Mouse (Mus musculus) limb, embryonic 11.5 days (tissue): ENCODE results near the gene Dock2. TPM values are rescaled to one million over a fixed set of nuclear protein-coding genes. Genes with fewer than 3 reads are reported as not detected.

Experiments
- ATAC-seq: fragments of 200-750 bp; cut with Nextera tagmentation; 2 replicates; pipeline ENCODE4 v1.8.0; 2017; ENCODE audit warnings: low read depth; ENCODE audit not compliant: insufficient number of reproducible peaks, low FRiP score, low TSS enrichment
- DNase-seq: peaks from one replicate; pipeline ENCODE4 v3.0.0-alpha.2; 2015; ENCODE audit warnings: low spot score
- H3K27ac ChIP-seq: fragments of 300-500 bp; sonication (generic); replicated peaks from 2 replicates; pipeline ENCODE4 v1.5.1; 2014; ENCODE audit warnings: low read depth, mild to moderate bottlenecking, low read length
- H3K27me3 ChIP-seq: fragments of 300-500 bp; sonication (generic); 2 replicates; pipeline ENCODE4 v1.6.1; 2014; ENCODE audit warnings: mild to moderate bottlenecking, low read length, mixed read lengths; ENCODE audit not compliant: control insufficient read depth, insufficient read depth
- H3K36me3 ChIP-seq: fragments of 300-500 bp; sonication (generic); 2 replicates; pipeline ENCODE4 v1.6.1; 2014; ENCODE audit warnings: mild to moderate bottlenecking, low read length, moderate library complexity, mixed read lengths; ENCODE audit not compliant: control insufficient read depth, insufficient read depth
- H3K4me1 ChIP-seq: fragments of 300-500 bp; sonication (generic); 2 replicates; pipeline ENCODE4 v1.6.1; 2014; ENCODE audit warnings: low read length, mixed read lengths; ENCODE audit not compliant: control insufficient read depth, insufficient read depth
- H3K4me2 ChIP-seq: fragments of 300-500 bp; sonication (generic); 2 replicates; pipeline ENCODE4 v1.6.1; 2014; ENCODE audit warnings: low read depth, mild to moderate bottlenecking, moderate library complexity; ENCODE audit not compliant: severe bottlenecking
- H3K4me3 ChIP-seq: fragments of 300-500 bp; sonication (generic); 2 replicates; pipeline ENCODE4 v1.5.1; 2014; ENCODE audit warnings: low read depth, low read length
- H3K9ac ChIP-seq: fragments of 300-500 bp; sonication (generic); 2 replicates; pipeline ENCODE4 v1.6.1; 2014; ENCODE audit warnings: mild to moderate bottlenecking, low read length
- H3K9me3 ChIP-seq: fragments of 300-500 bp; sonication (generic); 2 replicates; pipeline ENCODE4 v1.6.1; 2016; ENCODE audit warnings: low read length; ENCODE audit not compliant: control insufficient read depth
- WGBS: fragments of 180-500 bp; shearing (Covaris S2); extraction: QIAGEN DNeasy Blood & Tissue Kit; methylation state at CpG from one replicate; pipeline ENCODE4 v1.1.7; 2014; 5-methylcytosine and 5-hydroxymethylcytosine counted together
- polyA plus RNA-seq: library from polyadenylated mRNA; unstranded; fragments of >200 nt; fragmentation: Nextera tagmentation; extraction: Ambion mirVana; gene quantifications from 2 replicates; pipeline ENCODE4 v1.2.1, GENCODE M21; 2014

The Dock2 gene
- polyA plus RNA-seq, 1 experiment from 2014 or later: 0.25 TPM

DNA sequence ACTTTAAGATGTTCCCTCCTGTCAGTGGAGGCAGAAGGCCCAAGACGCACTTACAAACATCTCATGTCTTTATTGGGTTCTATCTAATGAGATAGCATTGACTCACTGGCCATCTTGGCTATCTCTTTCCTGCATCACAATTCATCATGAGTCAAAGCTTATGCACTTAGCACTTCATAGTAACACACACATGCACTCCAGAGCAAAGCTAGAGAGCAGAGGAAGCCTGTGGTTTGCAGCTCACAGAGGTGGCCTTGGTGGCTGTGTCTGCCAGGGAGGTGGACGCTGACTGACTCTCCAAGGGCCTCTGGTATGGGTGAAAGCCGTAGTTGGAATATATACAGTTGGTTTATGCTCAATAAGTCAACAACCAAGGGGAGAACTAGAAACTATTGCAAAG, 387.9 kb downstream of the Dock2 start:
- Histone ChIP-seq H3K36me3 (no peaks in the 10 kb centered on the region), H3K4me1 (no peaks in the 10 kb centered on the region), H3K4me3 (no peak overlapping the region), H3K9me3 (no peaks in the 10 kb centered on the region), H3K4me2 (no peak overlapping the region), H3K9ac (no peak overlapping the region), H3K27me3 (no peaks in the 10 kb centered on the region), H3K27ac (no peak overlapping the region)
- 87% methylated on average over 3 of the region's 3 CpGs for WGBS
- ATAC-seq (no peak), DNase-seq (no peak)

DNA sequence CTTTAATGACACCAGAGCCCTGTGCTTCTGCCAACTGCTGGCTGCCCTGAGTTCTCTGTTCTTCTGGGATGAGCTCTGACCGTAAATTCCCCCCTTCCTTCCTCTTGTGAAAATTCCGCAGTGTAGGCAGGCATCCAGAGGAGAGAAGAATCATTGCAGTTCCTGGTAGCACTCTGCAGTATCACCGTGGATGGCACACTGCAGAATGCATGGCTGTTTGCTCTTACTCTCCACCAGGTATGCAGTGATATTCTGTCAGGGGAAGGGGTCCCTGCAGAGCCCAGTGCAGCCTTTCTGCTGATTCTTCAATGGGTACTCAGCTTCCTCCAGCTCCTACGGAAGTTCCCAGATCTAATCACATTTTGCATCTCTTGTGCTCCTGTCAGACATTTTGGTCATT, 391.6 kb downstream of the Dock2 start:
- 47% methylated on average over 4 of the region's 4 CpGs for WGBS
- no peak overlapping the region for H3K4me2 ChIP-seq
- no peak overlapping the region for H3K9ac ChIP-seq
- H3K36me3 ChIP-seq: no peaks in the 10 kb centered on the region
- H3K27ac ChIP-seq: no peak overlapping the region
- no peak overlapping the region for H3K4me3 ChIP-seq
- H3K27me3 ChIP-seq: no peaks in the 10 kb centered on the region
- H3K4me1 ChIP-seq: no peaks in the 10 kb centered on the region
- no peaks in the 10 kb centered on the region for H3K9me3 ChIP-seq
- no peak for DNase-seq
- no peak for ATAC-seq

GRCm38 (mm10) chr11:34389261-34390116, 394.2 kb downstream of the Dock2 start:
- no peak for DNase-seq
- no peaks in the 10 kb centered on the region for H3K9me3 ChIP-seq
- H3K4me3 ChIP-seq: no peak overlapping the region
- H3K27ac ChIP-seq: no peak overlapping the region
- 83% methylated on average over 6 of the region's 6 CpGs for WGBS
- H3K9ac ChIP-seq: no peak overlapping the region
- no peaks in the 10 kb centered on the region for H3K36me3 ChIP-seq
- no peaks in the 10 kb centered on the region for H3K27me3 ChIP-seq
- H3K4me2 ChIP-seq: no peak overlapping the region
- no peaks in the 10 kb centered on the region for H3K4me1 ChIP-seq
- ATAC-seq: no peak

- Histone ChIP-seq H3K4me1 (peaks cover 1% of the 10 kb centered on the region), H3K4me2 (no peak overlapping the region), H3K27me3 (no peaks in the 10 kb centered on the region), H3K9ac (no peak overlapping the region), H3K36me3 (no peaks in the 10 kb centered on the region), H3K4me3 (no peak overlapping the region), H3K27ac (no peak overlapping the region), H3K9me3 (no peaks in the 10 kb centered on the region)
- WGBS: 73% methylated on average over 1 of the region's 1 CpGs
- no peak for ATAC-seq
- DNase-seq: no peak
These were observed 398.5 kb downstream of the Dock2 start for GRCm38 (mm10) chr11:34385001-34385688.

- Histone ChIP-seq H3K9ac (no peak overlapping the region), H3K4me1 (peaks cover 6% of the 10 kb centered on the region), H3K4me3 (no peak overlapping the region), H3K27ac (no peak overlapping the region), H3K27me3 (no peaks in the 10 kb centered on the region), H3K4me2 (no peak overlapping the region), H3K9me3 (no peaks in the 10 kb centered on the region), H3K36me3 (no peaks in the 10 kb centered on the region)
- ATAC-seq (no peak), DNase-seq (no peak)
- 69% methylated on average over 4 of the region's 4 CpGs for WGBS
These were observed 399.5 kb downstream of the Dock2 start for GRCm38 (mm10) chr11:34384178-34384577.

DNA sequence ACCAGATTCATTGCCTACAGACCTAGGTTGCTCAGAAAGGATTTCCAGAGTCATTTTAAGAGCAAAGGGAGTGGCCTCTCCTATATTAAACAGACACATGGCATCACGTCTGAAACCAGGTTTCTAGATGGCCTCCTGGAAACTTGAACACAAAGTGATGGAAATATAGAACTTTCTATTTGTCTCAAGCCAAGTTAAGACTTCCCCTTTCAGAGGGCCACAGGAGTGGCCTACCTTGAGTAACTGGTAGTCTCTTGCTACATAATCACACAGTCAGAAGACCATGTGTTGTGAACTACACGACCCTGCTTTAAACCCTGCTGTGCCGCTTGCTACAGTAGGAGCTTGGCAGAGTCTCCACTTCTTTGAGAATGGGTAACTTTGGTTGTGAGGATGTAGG, 400.2 kb downstream of the Dock2 start:
- Histone ChIP-seq H3K36me3 (no peaks in the 10 kb centered on the region), H3K9me3 (no peaks in the 10 kb centered on the region), H3K27me3 (no peaks in the 10 kb centered on the region), H3K4me3 (no peak overlapping the region), H3K9ac (no peak overlapping the region), H3K27ac (no peak overlapping the region), H3K4me2 (no peak overlapping the region), H3K4me1 (peaks cover 6% of the 10 kb centered on the region)
- ATAC-seq (no peak), DNase-seq (no peak)
- 77% methylated on average over 3 of the region's 3 CpGs for whole genome bisulfite sequencing

DNA sequence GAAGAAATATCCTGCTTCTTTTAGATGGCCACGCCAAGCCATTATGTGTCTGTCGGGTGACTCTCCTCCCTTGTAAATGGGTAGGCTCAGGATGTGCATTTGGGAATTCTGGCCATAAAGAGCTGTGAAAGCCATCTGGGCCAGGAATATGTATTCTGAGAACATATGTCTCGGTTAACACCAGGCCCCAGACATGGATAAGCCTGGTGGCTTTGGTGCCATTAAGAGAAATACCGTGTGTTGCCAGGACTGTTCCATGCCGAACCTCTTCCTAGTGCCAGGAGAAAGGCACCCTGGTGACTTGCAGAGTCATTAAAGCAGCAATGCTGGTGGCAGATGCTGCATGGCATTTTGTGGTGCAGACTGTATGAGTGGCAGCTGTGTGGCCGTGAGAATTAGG, 406.0 kb downstream of the Dock2 start:
- no peak for DNase-seq
- H3K27ac ChIP-seq: no peak overlapping the region
- peaks cover 9% of the 10 kb centered on the region for H3K4me1 ChIP-seq
- H3K9me3 ChIP-seq: no peaks in the 10 kb centered on the region
- WGBS: 55% methylated on average over 6 of the region's 6 CpGs
- ATAC-seq: no peak
- H3K36me3 ChIP-seq: no peaks in the 10 kb centered on the region
- H3K4me2 ChIP-seq: no peak overlapping the region
- no peak overlapping the region for H3K4me3 ChIP-seq
- H3K9ac ChIP-seq: no peak overlapping the region
- no peaks in the 10 kb centered on the region for H3K27me3 ChIP-seq

- Histone ChIP-seq H3K9me3 (no peaks in the 10 kb centered on the region), H3K4me2 (no peak overlapping the region), H3K9ac (no peak overlapping the region), H3K4me1 (peaks cover 9% of the 10 kb centered on the region), H3K36me3 (no peaks in the 10 kb centered on the region), H3K27ac (no peak overlapping the region), H3K27me3 (no peaks in the 10 kb centered on the region), H3K4me3 (no peak overlapping the region)
- WGBS: 65% methylated on average over 1 of the region's 1 CpGs
- no peak for ATAC-seq
- DNase-seq: no peak
These were observed 408.1 kb downstream of the Dock2 start for GRCm38 (mm10) chr11:34375557-34375956.
